Comparison of ENCODE assay signal across 8 mouse cellular contexts in the genomic region with DNA sequence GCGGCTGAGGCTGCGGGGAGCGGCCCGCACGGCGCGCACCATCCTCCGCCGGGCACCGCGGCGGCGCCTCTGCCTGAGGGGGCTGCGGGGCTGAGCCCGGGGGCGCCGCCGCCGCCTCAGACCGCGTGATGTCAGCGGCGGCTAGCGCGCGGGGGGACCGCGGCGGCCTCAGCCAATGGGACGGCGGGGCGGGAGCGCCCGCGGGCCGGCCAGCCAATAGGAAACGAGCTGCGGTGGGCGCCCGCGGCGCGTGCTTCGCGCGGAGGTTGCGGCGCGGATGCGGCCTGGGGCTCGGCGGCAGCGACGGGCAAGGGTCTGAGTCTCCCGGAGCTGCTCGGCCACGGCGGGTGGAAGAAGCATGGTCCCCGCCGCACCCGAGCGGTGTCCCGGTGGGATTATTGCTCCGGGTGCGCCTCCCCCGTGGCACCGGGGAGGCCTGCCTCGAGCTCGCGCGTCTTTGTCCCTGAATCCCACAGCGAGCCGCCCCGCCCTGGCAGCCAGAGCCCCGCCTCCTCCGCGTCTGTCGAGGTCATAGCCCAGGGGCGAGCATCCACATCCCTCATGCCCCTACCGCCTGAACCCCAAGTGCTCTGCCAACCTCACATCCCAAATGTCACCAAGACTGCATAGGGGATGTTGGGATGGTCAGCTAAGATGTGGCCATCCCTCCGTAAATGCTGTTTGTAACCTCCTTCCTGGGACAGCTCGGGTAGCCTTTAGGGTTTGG. TPM values are rescaled to one million over a fixed set of nuclear protein-coding genes. Genes with fewer than 3 reads are reported as not detected.
DNase-seq lines count a peak whose midpoint lies in the region; ATAC-seq and TF ChIP-seq lines count a peak whose summit lies in the region.

Gene Rnf157, minus strand, starts transcription at position 129 of the 727 bp plus-strand sequence.

- TF ChIP-seq CTCF in kidney, postnatal 0 days (IDR thresholded peaks at IDR 0.05; ENCODE audit: low read depth): no peak

- H3K36me3 ChIP-seq in heart, embryonic 12.5 days: no peaks in the 10 kb centered on the region
- H3K36me3 ChIP-seq in kidney, postnatal 0 days (ENCODE audit: insufficient read depth, low read length): no peaks in the 10 kb centered on the region
- H3K36me3 ChIP-seq in liver, embryonic 13.5 days: no peaks in the 10 kb centered on the region
- no peaks in the 10 kb centered on the region for H3K36me3 ChIP-seq in splenic B cell, adult 2 months (ENCODE audit: control insufficient read depth, insufficient read depth, low read length, poor library complexity, severe bottlenecking)

- H3K27ac ChIP-seq in heart, embryonic 12.5 days (ENCODE audit: poor library complexity, severe bottlenecking): no peak within 1 kb of the TSS; the same call in 1 of the 2 replicates
- H3K27ac ChIP-seq in kidney, postnatal 0 days: peak within 1 kb of the TSS; percentile 31; the same call in 1 of the 2 replicates
- no peak within 1 kb of the TSS for H3K27ac ChIP-seq in liver, embryonic 13.5 days

- H3K9me3 ChIP-seq in heart, embryonic 12.5 days (replicated peaks): no peaks in the 10 kb centered on the region
- no peaks in the 10 kb centered on the region for H3K9me3 ChIP-seq in kidney, postnatal 0 days (replicated peaks; ENCODE audit: low read length)
- H3K9me3 ChIP-seq in liver, embryonic 13.5 days (replicated peaks): no peaks in the 10 kb centered on the region

- peak within 1 kb of the TSS; percentile 87 for H3K9ac ChIP-seq in heart, embryonic 12.5 days
- peak within 1 kb of the TSS; percentile 79 for H3K9ac ChIP-seq in kidney, postnatal 0 days (ENCODE audit: low read depth, low read length)
- H3K9ac ChIP-seq in liver, embryonic 13.5 days: peak within 1 kb of the TSS; percentile 79

- peak within 1 kb of the TSS; percentile 83 for H3K4me3 ChIP-seq in heart, embryonic 12.5 days
- H3K4me3 ChIP-seq in kidney, postnatal 0 days (replicated peaks; ENCODE audit: low read depth, low read length): peak within 1 kb of the TSS; percentile 62
- H3K4me3 ChIP-seq in liver, embryonic 13.5 days (replicated peaks): peak within 1 kb of the TSS; percentile 72

- peak; percentile 89 for ATAC-seq in erythroid progenitor cell, adult 5-6 weeks (replicated peaks; ENCODE audit: low FRiP score, poor library complexity, severe bottlenecking)
- ATAC-seq in heart, embryonic 12.5 days (ENCODE audit: insufficient number of reproducible peaks, low FRiP score): peak; percentile 93
- ATAC-seq in kidney, postnatal 0 days (replicated peaks; ENCODE audit: low FRiP score, low read depth): peak; percentile 85
- peak; percentile 86 for ATAC-seq in liver, embryonic 13.5 days (ENCODE audit: low read depth)

- peak; percentile 80 to 84 for DNase-seq in B cell, adult 2 months
- peak; percentile 92 for DNase-seq in brain, adult 2 months (ENCODE audit: low read depth, low spot score)
- DNase-seq in kidney, postnatal 0 days (ENCODE audit: low spot score): peak; percentile 83
- peak; percentile 61 for DNase-seq in liver, embryonic 13.5 days
- DNase-seq in natural killer cell, adult 2 months (ENCODE audit: low spot score in 2 of 2): peak; percentile 80 to 81
- DNase-seq in splenic B cell, adult 2 months (ENCODE audit: low read depth, low spot score): peak; percentile 86

- peak within 1 kb of the TSS; percentile 95 for H3K4me2 ChIP-seq in heart, embryonic 12.5 days
- peak within 1 kb of the TSS; percentile 92 for H3K4me2 ChIP-seq in kidney, postnatal 0 days (ENCODE audit: low read length)
- H3K4me2 ChIP-seq in liver, embryonic 13.5 days: peak within 1 kb of the TSS; percentile 99

- peaks cover 19% of the 10 kb centered on the region for H3K4me1 ChIP-seq in heart, embryonic 12.5 days (replicated peaks)
- H3K4me1 ChIP-seq in kidney, postnatal 0 days (replicated peaks; ENCODE audit: insufficient read depth, low read length): peaks cover 13% of the 10 kb centered on the region; the same call in 1 of the 2 replicates
- peaks cover 28% of the 10 kb centered on the region for H3K4me1 ChIP-seq in liver, embryonic 13.5 days (replicated peaks)

- no peaks in the 10 kb centered on the region for H3K27me3 ChIP-seq in heart, embryonic 12.5 days (replicated peaks)
- H3K27me3 ChIP-seq in kidney, postnatal 0 days (ENCODE audit: insufficient read depth, low read length): no peaks in the 10 kb centered on the region
- peaks cover 41% of the 10 kb centered on the region for H3K27me3 ChIP-seq in liver, embryonic 13.5 days
- no peaks in the 10 kb centered on the region; the same call in 1 of the 2 replicates for H3K27me3 ChIP-seq in splenic B cell, adult 2 months (ENCODE audit: control insufficient read depth, insufficient read depth, low read length, poor library complexity, severe bottlenecking)

- WGBS in heart, embryonic 12.5 days: 6% methylated on average over 79 of the region's 82 CpGs
- WGBS in kidney, postnatal 0 days: 2% methylated on average over 80 of the region's 82 CpGs
- WGBS in liver, embryonic 13.5 days (ENCODE audit: insufficient replicate concordance): 2% methylated on average over 74 of the region's 82 CpGs

RNA-seq across cellular contexts. Expression of gene Rnf157, which starts in this region (rescaled TPM):
- total RNA-seq in erythroid progenitor cell, adult 5-6 weeks (2015; ENCODE audit: low replicate concordance): 5.8 and 11.7 TPM in 2 replicates
- total RNA-seq in erythroid progenitor cell, adult 5-6 weeks (2017; ENCODE audit: low replicate concordance): 9.2 and 9.8 TPM in 2 replicates
- 11.0 and 12.3 TPM in 2 replicates for polyA plus RNA-seq in heart, embryonic 12.5 days (2016; fragmentation: Nextera tagmentation; extraction: Ambion mirVana)
- 7.4 and 8.1 TPM in 2 replicates for polyA plus RNA-seq in kidney, postnatal 0 days (2015; fragmentation: Nextera tagmentation; extraction: Ambion mirVana)
- polyA plus RNA-seq in liver, embryonic 13.5 days (2015; fragmentation: Nextera tagmentation; extraction: Ambion mirVana): 1.1 and 1.4 TPM in 2 replicates
